Mouse (Mus musculus) forebrain, embryonic 10.5 days (tissue): ENCODE measurements around the gene Fastk. TPM values are rescaled to one million over a fixed set of nuclear protein-coding genes. Genes with fewer than 3 reads are reported as not detected.

Experiments
- DNase-seq: peaks from one replicate; pipeline ENCODE4 v3.0.0-alpha.2; 2017; ENCODE audit warnings: low spot score; ENCODE audit errors: extremely low spot score
- H3K27ac ChIP-seq: fragments of 300-500 bp; sonication (generic); 2 replicates; pipeline ENCODE4 v1.5.1; 2016; ENCODE audit warnings: mild to moderate bottlenecking
- H3K27me3 ChIP-seq: fragments of 300-500 bp; sonication (generic); 2 replicates; pipeline ENCODE4 v1.6.1; 2016; ENCODE audit warnings: mild to moderate bottlenecking; ENCODE audit not compliant: poor library complexity, severe bottlenecking
- H3K36me3 ChIP-seq: fragments of 300-500 bp; sonication (generic); replicated peaks from 2 replicates; pipeline ENCODE4 v1.6.1; 2016; ENCODE audit warnings: mild to moderate bottlenecking, moderate library complexity
- H3K4me1 ChIP-seq: fragments of 300-500 bp; sonication (generic); 2 replicates; pipeline ENCODE4 v1.6.1; 2016
- H3K4me3 ChIP-seq: fragments of 300-500 bp; sonication (generic); 2 replicates; pipeline ENCODE4 v1.5.1; 2016; ENCODE audit warnings: mild to moderate bottlenecking, moderate library complexity
- H3K9me3 ChIP-seq: fragments of 300-500 bp; sonication (generic); 2 replicates; pipeline ENCODE4 v1.6.1; 2016; ENCODE audit warnings: mild to moderate bottlenecking, moderate library complexity
- WGBS: fragments of 180-500 bp; shearing (Covaris S2); methylation state at CpG from one replicate; pipeline ENCODE4 v1.1.7; 2016; 5-methylcytosine and 5-hydroxymethylcytosine counted together
- polyA plus RNA-seq: library from polyadenylated mRNA; unstranded; fragments of >200 nt; fragmentation: Nextera tagmentation; extraction: Ambion mirVana; gene quantifications from 2 replicates; pipeline ENCODE4 v1.2.1, GENCODE M21; 2016

The Fastk gene
- polyA plus RNA-seq, 1 experiment from 2014 or later, result 106 TPM

GRCm38 (mm10) chr5:24474723-24475261, 29.7 kb upstream of the Fastk start:
- H3K4me1 ChIP-seq, result peaks cover 49% of the 10 kb centered on the region
- peaks cover 45% of the 10 kb centered on the region for H3K36me3 ChIP-seq
- under 1% methylated on average over 67 of the region's 67 CpGs for WGBS
- peak overlapping the region; percentile 55 for H3K4me3 ChIP-seq
- H3K27me3 ChIP-seq, result peaks cover 48% of the 10 kb centered on the region
- peak overlapping the region; percentile 41 for H3K27ac ChIP-seq
- peak; percentile 33 for DNase-seq
- no peaks in the 10 kb centered on the region for H3K9me3 ChIP-seq

GRCm38 (mm10) chr5:24474025-24474722, 29.1 kb upstream of the Fastk start:
- Histone ChIP-seq H3K27me3 (peaks cover 44% of the 10 kb centered on the region), H3K27ac (peak overlapping the region; percentile 41), H3K4me3 (peak overlapping the region; percentile 55), H3K36me3 (peaks cover 38% of the 10 kb centered on the region), H3K4me1 (peaks cover 43% of the 10 kb centered on the region), H3K9me3 (no peaks in the 10 kb centered on the region)
- no peak for DNase-seq
- 1% methylated on average over 77 of the region's 77 CpGs for WGBS

GRCm38 (mm10) chr5:24472884-24473619, 28.0 kb upstream of the Fastk start:
- WGBS, result 10% methylated on average over 7 of the region's 7 CpGs
- peaks cover 43% of the 10 kb centered on the region for H3K4me1 ChIP-seq
- H3K4me3 ChIP-seq, result peak overlapping the region; percentile 26
- no peak overlapping the region for H3K27ac ChIP-seq
- no peak for DNase-seq
- peaks cover 27% of the 10 kb centered on the region for H3K36me3 ChIP-seq
- H3K27me3 ChIP-seq, result peaks cover 44% of the 10 kb centered on the region
- no peaks in the 10 kb centered on the region for H3K9me3 ChIP-seq

GRCm38 (mm10) chr5:24470600-24470999, 25.5 kb upstream of the Fastk start:
- peaks cover 53% of the 10 kb centered on the region for H3K4me1 ChIP-seq
- no peak overlapping the region for H3K4me3 ChIP-seq
- WGBS, result 13% methylated on average over 5 of the region's 5 CpGs
- H3K36me3 ChIP-seq, result peaks cover 5% of the 10 kb centered on the region
- H3K9me3 ChIP-seq, result no peaks in the 10 kb centered on the region
- peak; percentile 78 for DNase-seq
- no peak overlapping the region for H3K27ac ChIP-seq
- H3K27me3 ChIP-seq, result peaks cover 36% of the 10 kb centered on the region

- peaks cover under 1% of the 10 kb centered on the region; the same call in 1 of the 2 replicates for H3K27me3 ChIP-seq
- 59% methylated on average over 12 of the region's 12 CpGs for WGBS
- H3K36me3 ChIP-seq, result peaks cover 7% of the 10 kb centered on the region
- DNase-seq, result no peak
- no peak overlapping the region; the same call in 1 of the 2 replicates for H3K27ac ChIP-seq
- H3K4me3 ChIP-seq, result no peak overlapping the region
- no peaks in the 10 kb centered on the region for H3K9me3 ChIP-seq
- H3K4me1 ChIP-seq, result peaks cover 26% of the 10 kb centered on the region
These were observed 21.7 kb upstream of the Fastk start for GRCm38 (mm10) chr5:24466762-24467161.

- peaks cover 6% of the 10 kb centered on the region for H3K27me3 ChIP-seq
- peaks cover 51% of the 10 kb centered on the region for H3K4me1 ChIP-seq
- DNase-seq, result no peak
- WGBS, result 70% methylated on average over 7 of the region's 7 CpGs
- H3K9me3 ChIP-seq, result no peaks in the 10 kb centered on the region
- H3K36me3 ChIP-seq, result peaks cover 55% of the 10 kb centered on the region
- peak overlapping the region; percentile 12; the same call in 1 of the 2 replicates for H3K27ac ChIP-seq
- H3K4me3 ChIP-seq, result 0 out of 2 replicates have a peak overlapping the region, but pooled peaks have one; percentile 11
These were observed 10.5 kb upstream of the Fastk start for GRCm38 (mm10) chr5:24455613-24456012.

- DNase-seq, result no peak
- H3K36me3 ChIP-seq, result peaks cover 49% of the 10 kb centered on the region
- H3K27me3 ChIP-seq, result peaks cover 11% of the 10 kb centered on the region
- WGBS, result 67% methylated on average over 3 of the region's 3 CpGs
- peak overlapping the region; percentile 11; the same call in 1 of the 2 replicates for H3K4me3 ChIP-seq
- 0 out of 2 replicates have a peak overlapping the region, but pooled peaks have one; percentile 22 for H3K27ac ChIP-seq
- H3K4me1 ChIP-seq, result peaks cover 51% of the 10 kb centered on the region
- H3K9me3 ChIP-seq, result no peaks in the 10 kb centered on the region
These were observed 10.0 kb upstream of the Fastk start for GRCm38 (mm10) chr5:24455076-24455475.

GRCm38 (mm10) chr5:24453985-24454303, 8.9 kb upstream of the Fastk start:
- peak overlapping the region; percentile 96; the same call in 1 of the 2 replicates for H3K27ac ChIP-seq
- DNase-seq, result no peak
- H3K4me3 ChIP-seq, result peak overlapping the region; percentile 91
- H3K4me1 ChIP-seq, result peaks cover 51% of the 10 kb centered on the region
- H3K27me3 ChIP-seq, result peaks cover 22% of the 10 kb centered on the region
- peaks cover 41% of the 10 kb centered on the region for H3K36me3 ChIP-seq
- WGBS, result 28% methylated on average over 2 of the region's 2 CpGs
- no peaks in the 10 kb centered on the region for H3K9me3 ChIP-seq

- H3K27ac ChIP-seq, result peak overlapping the region; percentile 96
- DNase-seq, result no peak
- H3K4me3 ChIP-seq, result peak overlapping the region; percentile 91
- H3K9me3 ChIP-seq, result no peaks in the 10 kb centered on the region
- WGBS, result 14% methylated on average over 5 of the region's 5 CpGs
- peaks cover 51% of the 10 kb centered on the region for H3K4me1 ChIP-seq
- H3K27me3 ChIP-seq, result peaks cover 28% of the 10 kb centered on the region
- peaks cover 35% of the 10 kb centered on the region for H3K36me3 ChIP-seq
These were observed 8.3 kb upstream of the Fastk start for GRCm38 (mm10) chr5:24453283-24453984.

- H3K36me3 ChIP-seq, result peaks cover 29% of the 10 kb centered on the region
- H3K9me3 ChIP-seq, result no peaks in the 10 kb centered on the region
- peaks cover 33% of the 10 kb centered on the region for H3K27me3 ChIP-seq
- H3K4me3 ChIP-seq, result peak overlapping the region; percentile 91
- peaks cover 57% of the 10 kb centered on the region for H3K4me1 ChIP-seq
- DNase-seq, result no peak
- peak overlapping the region; percentile 96 for H3K27ac ChIP-seq
- WGBS, result 1% methylated on average over 29 of the region's 29 CpGs
These were observed 7.7 kb upstream of the Fastk start for GRCm38 (mm10) chr5:24452691-24453233.

- peak; percentile 55 for DNase-seq
- Histone ChIP-seq H3K9me3 (no peaks in the 10 kb centered on the region), H3K4me1 (peaks cover 63% of the 10 kb centered on the region), H3K36me3 (peaks cover 23% of the 10 kb centered on the region), H3K27ac (peak within 1 kb of the TSS; percentile 96), H3K4me3 (peak within 1 kb of the TSS; percentile 91), H3K27me3 (peaks cover 33% of the 10 kb centered on the region)
- under 1% methylated on average over 81 of the region's 85 CpGs for WGBS
These were observed 7.1 kb upstream of the Fastk start, which contains the start of gene Agap3 for GRCm38 (mm10) chr5:24452030-24452690. Gene Agap3, plus strand, starts transcription at chr5:24452177.
